Mouse (Mus musculus) midbrain, embryonic 12.5 days (tissue): ENCODE measurements around the gene Znrf4. TPM values are rescaled to one million over a fixed set of nuclear protein-coding genes. Genes with fewer than 3 reads are reported as not detected.

Experiments used
- ATAC-seq: fragments of 200-750 bp; cut with Nextera tagmentation; 2 replicates; pipeline ENCODE4 v1.8.0; 2017; ENCODE audit warnings: low read depth, moderate TSS enrichment, moderate library complexity; ENCODE audit not compliant: low FRiP score
- H3K27ac ChIP-seq: fragments of 300-500 bp; sonication (generic); replicated peaks from 2 replicates; pipeline ENCODE4 v1.5.1; 2016; ENCODE audit warnings: mild to moderate bottlenecking
- H3K27me3 ChIP-seq: fragments of 300-500 bp; sonication (generic); 2 replicates; pipeline ENCODE4 v1.6.1; 2016; ENCODE audit warnings: mild to moderate bottlenecking
- H3K36me3 ChIP-seq: fragments of 300-500 bp; sonication (generic); 2 replicates; pipeline ENCODE4 v1.6.1; 2016
- H3K4me1 ChIP-seq: fragments of 300-500 bp; sonication (generic); 2 replicates; pipeline ENCODE4 v1.6.1; 2016
- H3K4me2 ChIP-seq: fragments of 300-500 bp; sonication (generic); replicated peaks from 2 replicates; pipeline ENCODE4 v1.6.1; 2016; ENCODE audit warnings: mild to moderate bottlenecking, moderate library complexity
- H3K4me3 ChIP-seq: fragments of 300-500 bp; sonication (generic); 2 replicates; pipeline ENCODE4 v1.5.1; 2016; ENCODE audit warnings: mild to moderate bottlenecking
- H3K9ac ChIP-seq: fragments of 300-500 bp; sonication (generic); replicated peaks from 2 replicates; pipeline ENCODE4 v1.6.1; 2016; ENCODE audit warnings: mild to moderate bottlenecking, moderate library complexity
- H3K9me3 ChIP-seq: fragments of 300-500 bp; sonication (generic); 2 replicates; pipeline ENCODE4 v1.6.1; 2016; ENCODE audit warnings: mild to moderate bottlenecking
- WGBS: fragments of 180-500 bp; shearing (Covaris S2); methylation state at CpG from one replicate; pipeline ENCODE4 v1.1.7; 2016; 5-methylcytosine and 5-hydroxymethylcytosine counted together
- polyA plus RNA-seq: library from polyadenylated mRNA; unstranded; fragments of >200 nt; fragmentation: Nextera tagmentation; extraction: Ambion mirVana; gene quantifications from 2 replicates; pipeline ENCODE4 v1.2.1, GENCODE M21; 2016

The Znrf4 gene
- polyA plus RNA-seq, 1 experiment from 2014 or later, result not detected

DNA sequence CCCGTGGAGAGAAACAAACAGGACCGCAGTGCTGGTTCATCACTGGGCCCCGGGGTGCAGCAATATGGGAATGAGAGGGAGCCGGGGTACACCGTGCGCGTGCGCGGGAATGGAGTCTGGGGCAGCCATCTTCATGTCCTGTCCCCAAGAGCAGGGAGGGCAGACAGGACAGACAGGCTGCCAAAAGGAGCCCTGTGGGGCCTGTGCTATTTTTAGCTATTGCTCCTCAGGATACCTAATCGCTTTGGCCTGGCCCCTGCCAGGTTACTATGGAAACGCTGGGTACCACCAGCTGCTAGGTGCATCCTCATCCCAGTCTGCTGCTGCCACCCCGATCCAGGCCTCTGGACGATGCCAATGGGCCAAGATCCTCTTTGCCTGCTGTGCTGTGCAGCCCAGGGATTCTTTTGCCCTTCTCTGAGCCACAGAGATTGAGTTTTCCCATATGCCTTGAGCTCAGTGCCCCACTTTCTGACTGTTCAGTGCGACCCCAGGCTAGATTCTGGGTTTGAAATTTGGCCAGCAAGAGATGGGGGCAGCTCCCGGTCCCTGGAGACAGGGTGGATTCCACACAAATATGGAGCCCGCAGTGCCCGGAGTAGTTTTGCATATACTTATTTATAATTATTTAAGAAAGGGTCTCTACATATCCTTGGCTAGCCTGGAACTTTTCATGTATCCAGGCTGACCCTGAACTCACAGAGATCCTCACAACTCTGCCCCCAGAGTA, 35.0 kb upstream of the Znrf4 start:
- Histone ChIP-seq H3K4me1 (peaks cover 55% of the 10 kb centered on the region), H3K4me2 (no peak overlapping the region), H3K27me3 (no peaks in the 10 kb centered on the region; the same call in 1 of the 2 replicates), H3K4me3 (no peak overlapping the region), H3K9ac (no peak overlapping the region), H3K9me3 (no peaks in the 10 kb centered on the region), H3K36me3 (no peaks in the 10 kb centered on the region), H3K27ac (peak overlapping the region; percentile 60)
- WGBS, result 55% methylated on average over 17 of the region's 17 CpGs
- no peak for ATAC-seq

DNA sequence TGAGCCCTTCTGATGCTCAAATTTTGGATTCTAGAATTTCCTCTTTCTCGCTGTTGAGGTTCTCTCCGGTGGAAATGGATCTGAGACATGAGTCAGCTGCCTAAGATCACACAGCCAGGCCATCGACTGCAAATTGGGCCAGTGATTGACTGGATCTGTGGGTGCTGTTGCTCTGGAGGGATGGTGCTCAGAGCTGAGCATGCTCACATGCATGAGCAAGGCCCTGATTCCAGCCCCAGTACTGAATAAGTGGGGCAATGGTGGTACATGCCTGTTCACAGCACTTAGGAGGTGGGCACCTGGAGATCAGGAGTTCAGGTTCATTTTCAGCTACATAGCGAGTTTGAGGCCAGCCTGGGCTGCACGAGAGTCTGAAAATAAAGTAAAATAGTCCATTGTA, 34.3 kb upstream of the Znrf4 start:
- no peak for ATAC-seq
- no peaks in the 10 kb centered on the region for H3K36me3 ChIP-seq
- peaks cover 50% of the 10 kb centered on the region for H3K4me1 ChIP-seq
- H3K27me3 ChIP-seq, result no peaks in the 10 kb centered on the region; the same call in 1 of the 2 replicates
- H3K4me2 ChIP-seq, result no peak overlapping the region
- 87% methylated on average over 5 of the region's 5 CpGs for WGBS
- no peak overlapping the region for H3K9ac ChIP-seq
- H3K4me3 ChIP-seq, result no peak overlapping the region
- H3K27ac ChIP-seq, result 0 out of 2 replicates have a peak overlapping the region, but pooled peaks have one; percentile 60
- no peaks in the 10 kb centered on the region for H3K9me3 ChIP-seq

DNA sequence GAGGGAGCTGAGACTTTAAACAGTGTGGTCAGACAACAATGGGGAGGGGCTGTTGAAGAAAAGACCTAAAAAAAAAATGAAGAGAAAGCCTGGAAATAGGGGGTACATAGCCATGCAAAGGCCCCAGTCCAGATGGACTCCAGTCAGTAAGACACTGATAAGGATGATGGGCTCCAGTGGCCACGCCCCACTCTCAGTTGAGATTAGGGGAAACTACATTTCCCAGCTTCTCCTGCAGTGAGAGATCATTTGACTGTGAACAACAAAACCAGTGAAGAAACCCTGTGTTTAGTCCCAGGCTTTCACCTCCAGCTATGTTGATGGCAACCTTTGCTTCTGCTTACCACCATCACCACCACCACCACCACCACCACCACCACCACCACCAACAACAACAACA, 33.7 kb upstream of the Znrf4 start:
- H3K9ac ChIP-seq, result no peak overlapping the region

GRCm38 (mm10) chr17:56544699-56545387, 32.6 kb upstream of the Znrf4 start:
- 82% methylated on average over 7 of the region's 7 CpGs for WGBS
- no peak overlapping the region for H3K4me2 ChIP-seq
- no peaks in the 10 kb centered on the region for H3K36me3 ChIP-seq
- no peak for ATAC-seq
- H3K9ac ChIP-seq, result no peak overlapping the region
- no peak overlapping the region for H3K27ac ChIP-seq
- H3K9me3 ChIP-seq, result no peaks in the 10 kb centered on the region
- H3K4me1 ChIP-seq, result peaks cover 38% of the 10 kb centered on the region
- no peak overlapping the region for H3K4me3 ChIP-seq
- H3K27me3 ChIP-seq, result no peaks in the 10 kb centered on the region; the same call in 1 of the 2 replicates

More for the DNA sequence above, 33.7 kb upstream of the Znrf4 start:
- Histone ChIP-seq H3K36me3 (no peaks in the 10 kb centered on the region), H3K4me1 (peaks cover 43% of the 10 kb centered on the region), H3K27me3 (no peaks in the 10 kb centered on the region; the same call in 1 of the 2 replicates), H3K27ac (no peak overlapping the region), H3K4me2 (no peak overlapping the region), H3K9me3 (no peaks in the 10 kb centered on the region), H3K4me3 (no peak overlapping the region)
- WGBS, result 77% methylated on average over 1 of the region's 1 CpGs
- no peak for ATAC-seq

GRCm38 (mm10) chr17:56543684-56544224, 31.5 kb upstream of the Znrf4 start:
- Histone ChIP-seq H3K9me3 (no peaks in the 10 kb centered on the region), H3K4me2 (no peak overlapping the region), H3K4me3 (no peak overlapping the region), H3K27me3 (no peaks in the 10 kb centered on the region; the same call in 1 of the 2 replicates), H3K9ac (no peak overlapping the region), H3K4me1 (peaks cover 41% of the 10 kb centered on the region), H3K36me3 (no peaks in the 10 kb centered on the region), H3K27ac (no peak overlapping the region)
- WGBS, result 72% methylated on average over 3 of the region's 3 CpGs
- ATAC-seq, result no peak

DNA sequence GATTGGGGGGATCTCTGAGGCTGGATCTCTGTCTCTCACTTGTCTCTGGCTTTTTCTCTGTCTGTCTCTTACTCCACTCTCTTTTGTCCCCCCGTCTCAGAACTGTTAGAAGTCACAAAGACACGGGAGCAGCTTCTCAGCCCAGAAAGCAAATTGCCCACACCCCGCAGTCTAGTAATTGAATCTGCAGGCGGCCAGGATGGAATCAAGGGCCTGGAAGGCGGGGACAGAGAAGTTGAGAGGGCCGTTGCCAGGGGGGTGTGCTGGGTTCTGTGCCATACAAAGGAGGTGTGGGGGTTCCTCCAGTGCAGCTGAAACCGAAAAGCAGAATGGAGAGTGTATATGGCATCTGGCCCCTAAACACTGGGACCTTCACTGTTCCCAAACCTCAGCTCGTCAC, 30.5 kb upstream of the Znrf4 start:
- Histone ChIP-seq H3K27me3 (no peaks in the 10 kb centered on the region; the same call in 1 of the 2 replicates), H3K27ac (peak overlapping the region; percentile 52; the same call in 1 of the 2 replicates), H3K4me2 (no peak overlapping the region), H3K9ac (no peak overlapping the region), H3K4me3 (no peak overlapping the region), H3K9me3 (no peaks in the 10 kb centered on the region), H3K36me3 (no peaks in the 10 kb centered on the region), H3K4me1 (peaks cover 44% of the 10 kb centered on the region)
- no peak for ATAC-seq
- WGBS, result 37% methylated on average over 8 of the region's 8 CpGs

DNA sequence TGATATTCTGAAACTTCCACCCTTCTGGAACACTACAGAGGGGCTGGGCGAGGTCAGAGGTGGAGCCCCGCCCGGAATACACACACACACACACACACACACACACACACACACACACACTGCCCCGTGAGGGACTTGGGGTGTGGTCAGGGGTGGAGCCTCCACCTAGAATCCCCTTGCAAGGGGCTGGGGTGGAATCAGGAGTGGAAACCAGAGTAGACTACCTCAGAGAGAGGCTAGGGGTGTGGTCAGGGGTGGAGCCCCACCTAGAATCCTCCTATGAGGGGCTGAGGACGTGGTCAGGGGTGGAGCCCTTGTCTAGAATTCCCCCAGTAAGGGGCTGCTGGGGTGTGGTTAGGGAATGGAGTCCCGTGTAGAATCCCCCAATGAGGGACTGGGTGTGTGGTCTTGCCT, 28.3 kb upstream of the Znrf4 start:
- H3K36me3 ChIP-seq, result no peaks in the 10 kb centered on the region
- H3K27ac ChIP-seq, result no peak overlapping the region
- no peaks in the 10 kb centered on the region; the same call in 1 of the 2 replicates for H3K27me3 ChIP-seq
- no peak overlapping the region for H3K4me2 ChIP-seq
- peaks cover 50% of the 10 kb centered on the region for H3K4me1 ChIP-seq
- H3K9ac ChIP-seq, result no peak overlapping the region
- no peak for ATAC-seq
- WGBS, result 43% methylated on average over 6 of the region's 6 CpGs
- no peaks in the 10 kb centered on the region for H3K9me3 ChIP-seq
- H3K4me3 ChIP-seq, result no peak overlapping the region

GRCm38 (mm10) chr17:56537912-56538311, 25.7 kb upstream of the Znrf4 start:
- H3K36me3 ChIP-seq, result no peaks in the 10 kb centered on the region
- WGBS, result 9% methylated on average over 8 of the region's 8 CpGs
- H3K4me3 ChIP-seq, result no peak overlapping the region
- no peak overlapping the region for H3K9ac ChIP-seq
- H3K4me2 ChIP-seq, result no peak overlapping the region
- no peaks in the 10 kb centered on the region; the same call in 1 of the 2 replicates for H3K27me3 ChIP-seq
- H3K9me3 ChIP-seq, result no peaks in the 10 kb centered on the region
- peaks cover 43% of the 10 kb centered on the region for H3K4me1 ChIP-seq
- peak; percentile 57 for ATAC-seq
- peak overlapping the region; percentile 63 for H3K27ac ChIP-seq

DNA sequence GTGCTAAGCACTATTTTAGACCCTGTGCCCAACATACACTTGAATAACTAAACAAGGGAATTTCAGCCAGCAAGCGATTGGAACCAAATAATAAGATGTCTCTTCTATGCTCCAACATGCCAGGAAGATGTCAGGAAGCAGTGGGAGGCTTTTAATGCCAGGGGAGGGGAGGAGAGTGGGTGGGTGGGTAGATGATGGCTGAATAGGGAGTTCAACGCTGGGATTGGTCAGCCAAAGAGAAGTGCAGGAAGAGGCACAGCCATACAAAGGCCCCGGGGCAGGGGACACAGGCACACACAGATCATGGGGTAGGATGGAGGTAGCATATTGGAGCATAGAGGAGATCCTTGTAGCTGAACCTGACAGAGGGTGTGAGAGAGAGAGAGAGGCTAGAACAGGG, 24.6 kb upstream of the Znrf4 start:
- H3K9ac ChIP-seq, result no peak overlapping the region

GRCm38 (mm10) chr17:56536192-56536591, 24.0 kb upstream of the Znrf4 start:
- Histone ChIP-seq H3K36me3 (no peaks in the 10 kb centered on the region), H3K27ac (peak overlapping the region; percentile 74), H3K27me3 (no peaks in the 10 kb centered on the region), H3K9me3 (no peaks in the 10 kb centered on the region), H3K4me3 (no peak overlapping the region), H3K4me1 (peaks cover 34% of the 10 kb centered on the region), H3K9ac (no peak overlapping the region), H3K4me2 (no peak overlapping the region)
- ATAC-seq, result no peak
- 38% methylated on average over 14 of the region's 14 CpGs for WGBS

More for the DNA sequence above, 24.6 kb upstream of the Znrf4 start:
- Histone ChIP-seq H3K27ac (peak overlapping the region; percentile 74), H3K4me2 (no peak overlapping the region), H3K4me1 (peaks cover 34% of the 10 kb centered on the region), H3K4me3 (no peak overlapping the region), H3K9me3 (no peaks in the 10 kb centered on the region), H3K27me3 (no peaks in the 10 kb centered on the region), H3K36me3 (no peaks in the 10 kb centered on the region)
- WGBS, result 49% methylated on average over 3 of the region's 3 CpGs
- 0 out of 2 replicates have a peak, but pooled peaks have one; percentile 5 for ATAC-seq

- Histone ChIP-seq H3K4me2 (no peak overlapping the region), H3K9ac (no peak overlapping the region), H3K4me3 (no peak overlapping the region), H3K27ac (no peak overlapping the region), H3K36me3 (no peaks in the 10 kb centered on the region), H3K9me3 (no peaks in the 10 kb centered on the region; the same call in 1 of the 2 replicates), H3K4me1 (no peaks in the 10 kb centered on the region), H3K27me3 (peaks cover 14% of the 10 kb centered on the region)
- no peak for ATAC-seq
- WGBS, result 74% methylated on average over 4 of the region's 4 CpGs
These were observed 12.7 kb upstream of the Znrf4 start for GRCm38 (mm10) chr17:56524943-56525342.

- no peaks in the 10 kb centered on the region for H3K36me3 ChIP-seq
- H3K4me2 ChIP-seq, result no peak overlapping the region
- no peaks in the 10 kb centered on the region; the same call in 1 of the 2 replicates for H3K9me3 ChIP-seq
- no peaks in the 10 kb centered on the region for H3K4me1 ChIP-seq
- 43% methylated on average over 1 of the region's 1 CpGs for WGBS
- peaks cover 14% of the 10 kb centered on the region for H3K27me3 ChIP-seq
- ATAC-seq, result no peak
- no peak overlapping the region for H3K4me3 ChIP-seq
- no peak overlapping the region for H3K27ac ChIP-seq
- no peak overlapping the region for H3K9ac ChIP-seq
These were observed 10.5 kb upstream of the Znrf4 start for GRCm38 (mm10) chr17:56522744-56523143.
